Mouse (Mus musculus): ENCODE results near the gene Med15. TPM values are rescaled to one million over a fixed set of nuclear protein-coding genes. Genes with fewer than 3 reads are reported as not detected.

Gene Med15
- polyA plus RNA-seq (2015; fragmentation: Illumina TruSeq; extraction: RNeasy Lipid Tissue Mini Kit (QIAGEN cat#74804); ENCODE audit: insufficient read depth, low replicate concordance): 40.6 TPM

GRCm38 (mm10) chr16:17732841-17733340 is at the start of gene Med15:
Gene Med15 (minus strand): TSS chr16:17732891.

GRCm38 (mm10) chr16:17759344-17759773 is 26.7 kb upstream of the Med15 start, which contains the start of gene Klhl22:
Gene Klhl22 (plus strand): TSS chr16:17759618.

GRCm38 (mm10) chr16:17646310-17647114 is 86.2 kb downstream of the Med15 start, which contains the start of gene Ccdc74a:
Gene Ccdc74a (plus strand): TSS chr16:17646470.

GRCm38 (mm10) chr16:17619198-17620105 is 113.2 kb downstream of the Med15 start, which contains the start of gene Smpd4:
Gene Smpd4 (plus strand): TSS chr16:17619354.

Other genes starting within 250 kb of the Med15 start
- gene Aifm3, start 243.3 kb downstream of the Med15 start, polyA plus RNA-seq (2015; fragmentation: Illumina TruSeq; extraction: RNeasy Lipid Tissue Mini Kit (QIAGEN cat#74804); ENCODE audit: insufficient read depth, low replicate concordance): not detected
- gene Lztr1, start 224.2 kb downstream of the Med15 start, polyA plus RNA-seq (2015; fragmentation: Illumina TruSeq; extraction: RNeasy Lipid Tissue Mini Kit (QIAGEN cat#74804); ENCODE audit: insufficient read depth, low replicate concordance): 43.9 TPM
- 8.5 TPM for gene Thap7, start 201.8 kb downstream of the Med15 start, polyA plus RNA-seq (2015; fragmentation: Illumina TruSeq; extraction: RNeasy Lipid Tissue Mini Kit (QIAGEN cat#74804); ENCODE audit: insufficient read depth, low replicate concordance)
- gene Lrrc74b, start 171.6 kb downstream of the Med15 start, polyA plus RNA-seq (2015; fragmentation: Illumina TruSeq; extraction: RNeasy Lipid Tissue Mini Kit (QIAGEN cat#74804); ENCODE audit: insufficient read depth, low replicate concordance): 0.15 TPM
- 0.22 TPM for gene P2rx6, start 171.0 kb downstream of the Med15 start, polyA plus RNA-seq (2015; fragmentation: Illumina TruSeq; extraction: RNeasy Lipid Tissue Mini Kit (QIAGEN cat#74804); ENCODE audit: insufficient read depth, low replicate concordance)
- gene Slc7a4, start 149.7 kb downstream of the Med15 start, polyA plus RNA-seq (2015; fragmentation: Illumina TruSeq; extraction: RNeasy Lipid Tissue Mini Kit (QIAGEN cat#74804); ENCODE audit: insufficient read depth, low replicate concordance): 1.4 TPM
- 22.8 TPM for gene Smpd4, start 113.5 kb downstream of the Med15 start, polyA plus RNA-seq (2015; fragmentation: Illumina TruSeq; extraction: RNeasy Lipid Tissue Mini Kit (QIAGEN cat#74804); ENCODE audit: insufficient read depth, low replicate concordance)
- not detected for gene Ccdc74a, start 86.4 kb downstream of the Med15 start, polyA plus RNA-seq (2015; fragmentation: Illumina TruSeq; extraction: RNeasy Lipid Tissue Mini Kit (QIAGEN cat#74804); ENCODE audit: insufficient read depth, low replicate concordance)
- gene Klhl22, start 26.7 kb upstream of the Med15 start, polyA plus RNA-seq (2015; fragmentation: Illumina TruSeq; extraction: RNeasy Lipid Tissue Mini Kit (QIAGEN cat#74804); ENCODE audit: insufficient read depth, low replicate concordance): 11.1 TPM
- gene Scarf2, start 64.4 kb upstream of the Med15 start, polyA plus RNA-seq (2015; fragmentation: Illumina TruSeq; extraction: RNeasy Lipid Tissue Mini Kit (QIAGEN cat#74804); ENCODE audit: insufficient read depth, low replicate concordance): 1.4 TPM
- not detected for gene B830017H08Rik, start 100.2 kb upstream of the Med15 start, polyA plus RNA-seq (2015; fragmentation: Illumina TruSeq; extraction: RNeasy Lipid Tissue Mini Kit (QIAGEN cat#74804); ENCODE audit: insufficient read depth, low replicate concordance)
- 6.8 TPM for gene Car15, start 105.5 kb upstream of the Med15 start, polyA plus RNA-seq (2015; fragmentation: Illumina TruSeq; extraction: RNeasy Lipid Tissue Mini Kit (QIAGEN cat#74804); ENCODE audit: insufficient read depth, low replicate concordance)
- gene Gm20518, start 158.8 kb upstream of the Med15 start, polyA plus RNA-seq (2015; fragmentation: Illumina TruSeq; extraction: RNeasy Lipid Tissue Mini Kit (QIAGEN cat#74804); ENCODE audit: insufficient read depth, low replicate concordance): 1.1 TPM
- not detected for gene Tssk1, start 161.3 kb upstream of the Med15 start, polyA plus RNA-seq (2015; fragmentation: Illumina TruSeq; extraction: RNeasy Lipid Tissue Mini Kit (QIAGEN cat#74804); ENCODE audit: insufficient read depth, low replicate concordance)
- 28.6 TPM for gene Dgcr2, start 165.7 kb upstream of the Med15 start, polyA plus RNA-seq (2015; fragmentation: Illumina TruSeq; extraction: RNeasy Lipid Tissue Mini Kit (QIAGEN cat#74804); ENCODE audit: insufficient read depth, low replicate concordance)
- gene Tssk2, start 165.7 kb upstream of the Med15 start, polyA plus RNA-seq (2015; fragmentation: Illumina TruSeq; extraction: RNeasy Lipid Tissue Mini Kit (QIAGEN cat#74804); ENCODE audit: insufficient read depth, low replicate concordance): not detected
- gene Ess2, start 178.5 kb upstream of the Med15 start, polyA plus RNA-seq (2015; fragmentation: Illumina TruSeq; extraction: RNeasy Lipid Tissue Mini Kit (QIAGEN cat#74804); ENCODE audit: insufficient read depth, low replicate concordance): 26.0 TPM
- not detected for gene Gsc2, start 182.2 kb upstream of the Med15 start, polyA plus RNA-seq (2015; fragmentation: Illumina TruSeq; extraction: RNeasy Lipid Tissue Mini Kit (QIAGEN cat#74804); ENCODE audit: insufficient read depth, low replicate concordance)
- 34.9 TPM for gene Slc25a1, start 195.3 kb upstream of the Med15 start, polyA plus RNA-seq (2015; fragmentation: Illumina TruSeq; extraction: RNeasy Lipid Tissue Mini Kit (QIAGEN cat#74804); ENCODE audit: insufficient read depth, low replicate concordance)
- not detected for gene Vpreb2, start 247.5 kb upstream of the Med15 start, polyA plus RNA-seq (2015; fragmentation: Illumina TruSeq; extraction: RNeasy Lipid Tissue Mini Kit (QIAGEN cat#74804); ENCODE audit: insufficient read depth, low replicate concordance)